Mouse (Mus musculus): ENCODE results near the gene Cd200r3. TPM values are rescaled to one million over a fixed set of nuclear protein-coding genes. Genes with fewer than 3 reads are reported as not detected.

The Cd200r3 gene
- under 1 TPM in 1 of 2 experiments, not detected in 1; 0.58 TPM for total RNA-seq (2023)

GRCm38 (mm10) chr16:44943468-44943867 is at the start of gene Cd200r3:
Gene Cd200r3, plus strand, starts transcription at chr16:44943678.

Other genes starting within 250 kb of the Cd200r3 start
- 10 to 100 TPM; 11.7 to 13.5 TPM for gene Nepro, start 219.4 kb upstream of the Cd200r3 start, total RNA-seq (2023)
- 10 to 100 TPM; 14.2 to 16.6 TPM for gene Gtpbp8, start 197.3 kb upstream of the Cd200r3 start, total RNA-seq (2023)
- gene Cd200r1, start 177.9 kb upstream of the Cd200r3 start, total RNA-seq (2023), result under 1 TPM; 0.46 to 0.59 TPM
- gene Cd200r4, start 131.9 kb upstream of the Cd200r3 start, total RNA-seq (2023), result not detected
- gene Cd200r2, start 76.6 kb upstream of the Cd200r3 start, total RNA-seq (2023), result not detected
- gene Ccdc80, start 149.7 kb downstream of the Cd200r3 start, total RNA-seq (2023), result not detected
- 10 to 100 TPM; 32.1 to 35.2 TPM for gene Slc35a5, start 215.0 kb downstream of the Cd200r3 start, total RNA-seq (2023)
- 10 to 100 TPM; 44.3 to 48.6 TPM for gene Atg3, start 215.1 kb downstream of the Cd200r3 start, total RNA-seq (2023)